Mouse (Mus musculus): ENCODE results near the gene Gga2. TPM values are rescaled to one million over a fixed set of nuclear protein-coding genes. Genes with fewer than 3 reads are reported as not detected.

Gga2 gene
- 10 to 100 TPM; 17.4 to 36.3 TPM for total RNA-seq (2021)
- long read RNA-seq, experiment 1, full-length matches to known transcripts = 63 of 69 reads
- long read RNA-seq, experiment 1, partial matches to known transcripts = 1 of 69 reads
- long read RNA-seq, experiment 1, other reads (novel, unspliced or antisense) = 5 of 69 reads
- long read RNA-seq, experiment 2, full-length matches to known transcripts = 47 of 57 reads
- long read RNA-seq, experiment 2, partial matches to known transcripts = 8 of 57 reads
- long read RNA-seq, experiment 2, other reads (novel, unspliced or antisense) = 2 of 57 reads

- peak; percentile 85 to 86 for DNase-seq (ENCODE audit: low spot score in 2 of 2)
Measured at GRCm38 (mm10) chr7:122020667-122021354, at the start of gene Gga2. Gene Gga2 (minus strand): TSS chr7:122021222.

- DNase-seq (ENCODE audit: low spot score in 2 of 2) = no peak
Measured at GRCm38 (mm10) chr7:122067517-122068381, 46.7 kb upstream of the Gga2 start.

DNA sequence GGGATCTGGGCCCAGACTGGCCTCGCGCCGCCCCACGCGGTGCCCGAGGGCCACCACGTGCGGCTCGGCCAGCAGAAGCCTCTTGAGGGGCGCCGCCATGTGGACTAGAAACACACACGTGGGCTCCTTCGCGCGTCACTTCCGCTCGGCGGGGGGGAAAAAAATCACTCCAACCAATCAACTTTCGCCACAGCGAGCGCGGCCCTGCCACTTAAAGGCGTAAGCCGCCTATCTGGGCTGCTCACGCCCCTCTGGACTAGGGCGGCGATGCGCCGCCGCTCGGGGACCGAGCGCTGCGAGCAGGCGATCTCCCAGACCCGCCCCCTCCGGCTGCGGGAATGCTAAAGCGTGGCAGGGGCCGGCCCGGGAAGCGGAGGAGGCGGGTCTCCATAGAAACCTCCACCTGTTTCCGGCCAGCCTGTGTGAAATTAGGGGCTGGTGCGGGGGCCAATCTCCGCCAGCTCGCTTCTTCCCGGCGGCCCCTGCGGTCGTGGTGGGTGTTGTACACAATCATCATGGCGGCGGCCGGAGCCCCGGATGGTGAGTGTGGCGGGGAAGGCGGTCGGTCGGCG lies 46.0 kb upstream of the Gga2 start, which contains the start of the genes Ubfd1 and Ears2:
Gene Ubfd1, plus strand, starts transcription at position 231 of the 572 bp plus-strand sequence.
Gene Ears2, minus strand, starts transcription at position 319 of the 572 bp plus-strand sequence.
- DNase-seq (ENCODE audit: low spot score in 2 of 2) = peak; percentile 90 to 92

- no peak for DNase-seq (ENCODE audit: low spot score in 2 of 2)
Measured at GRCm38 (mm10) chr7:122066102-122066944, 45.3 kb upstream of the Gga2 start.

DNA sequence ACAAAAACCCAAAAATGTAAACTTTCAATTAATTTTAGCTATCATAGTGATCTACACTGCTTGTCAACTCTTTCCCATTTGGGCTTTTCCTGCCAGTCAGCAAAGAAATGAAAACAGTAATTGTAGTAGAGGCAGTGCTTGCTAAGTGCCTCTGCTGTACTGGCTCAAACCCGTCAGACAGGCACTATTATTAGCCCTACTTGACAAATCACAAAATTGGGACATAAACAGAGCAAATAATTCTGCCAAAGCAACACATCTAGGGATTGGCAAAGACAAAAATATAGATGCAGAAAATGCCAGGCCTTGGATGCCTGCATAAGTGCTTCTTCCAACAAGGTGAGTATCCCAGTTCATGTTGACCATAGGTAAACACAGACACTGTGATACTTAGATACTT lies 44.6 kb upstream of the Gga2 start:
- DNase-seq (ENCODE audit: low spot score in 2 of 2) = no peak

- no peak for DNase-seq (ENCODE audit: low spot score in 2 of 2)
Measured at GRCm38 (mm10) chr7:122056633-122057032, 35.6 kb upstream of the Gga2 start.

DNA sequence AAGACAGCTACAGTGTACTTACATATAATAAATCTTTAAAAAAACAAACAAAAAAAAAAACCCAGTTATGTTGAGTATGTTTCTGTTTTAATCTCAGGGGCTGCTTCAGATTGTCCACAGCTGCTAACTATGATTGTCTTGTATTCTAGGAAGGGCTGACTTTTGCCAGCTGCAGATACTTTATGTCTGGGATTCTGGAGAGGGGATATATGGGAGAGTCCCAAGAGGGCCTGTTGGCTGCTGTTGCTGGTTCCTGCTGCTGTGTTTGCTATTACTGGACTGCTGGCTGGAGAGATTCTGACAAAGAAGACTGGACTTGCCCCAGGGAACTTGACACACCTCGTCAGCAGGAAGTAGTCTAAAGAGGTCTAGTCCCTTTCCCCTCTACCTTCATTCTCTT lies 29.8 kb upstream of the Gga2 start:
- DNase-seq (ENCODE audit: low spot score in 2 of 2) = no peak

DNA sequence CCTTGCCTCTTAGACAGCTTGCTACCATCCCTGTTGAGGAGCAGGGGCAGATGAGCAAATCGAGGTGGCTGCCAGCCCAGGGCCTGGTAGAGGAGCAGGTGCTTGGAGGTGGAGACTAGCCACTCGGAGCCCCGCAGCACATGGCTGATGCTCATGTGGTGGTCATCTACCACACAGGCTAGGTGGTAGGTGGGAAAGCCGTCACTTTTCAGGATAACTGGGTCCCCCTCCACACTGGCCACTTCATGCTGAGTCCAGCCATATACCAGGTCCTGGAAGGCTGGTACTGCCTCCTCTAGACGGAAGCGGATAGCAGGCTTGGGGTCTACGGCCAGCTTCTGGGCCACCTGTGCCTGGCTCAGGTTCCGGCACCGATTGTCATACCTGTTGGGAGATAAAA lies 27.2 kb upstream of the Gga2 start:
- no peak for DNase-seq (ENCODE audit: low spot score in 2 of 2)

DNA sequence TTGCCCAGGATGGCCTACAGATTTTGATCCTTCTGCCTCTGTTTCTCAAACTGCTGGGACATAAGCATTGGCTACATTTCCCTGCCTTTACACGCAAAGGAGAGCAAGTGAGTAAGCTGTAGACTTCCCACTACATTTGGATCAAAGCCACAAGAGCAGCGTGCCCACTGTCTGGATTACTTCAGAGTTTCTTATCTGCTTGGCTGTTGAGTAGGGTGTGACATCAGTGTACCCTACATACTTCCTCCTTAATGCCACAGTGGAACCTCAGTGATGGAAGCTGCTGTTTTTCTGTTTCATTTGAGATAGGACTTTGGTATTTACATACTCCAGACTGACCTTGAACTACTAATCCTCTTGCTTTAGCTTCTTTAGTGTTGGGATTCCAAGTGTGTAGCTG lies 25.8 kb upstream of the Gga2 start:
- DNase-seq (ENCODE audit: low spot score in 2 of 2) = no peak

DNA sequence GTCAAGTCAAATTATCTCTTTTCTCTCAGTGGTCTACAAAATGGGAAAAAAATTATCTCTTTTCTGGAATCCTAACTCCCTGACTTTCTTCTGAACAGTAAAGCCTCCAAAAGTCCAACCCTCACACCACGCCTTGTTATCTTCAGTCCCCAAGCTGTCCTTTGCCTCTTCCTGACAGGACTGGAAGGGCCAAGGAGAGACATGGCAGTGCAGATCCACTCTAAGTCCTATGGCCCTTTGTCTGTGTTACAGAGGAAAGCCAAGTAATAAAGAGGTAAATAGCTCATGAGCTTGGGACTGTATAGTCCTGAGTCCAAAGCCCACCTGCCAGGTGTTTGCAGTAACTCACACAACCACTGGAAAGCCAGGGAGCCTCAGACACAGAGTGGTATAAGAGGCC lies 24.7 kb upstream of the Gga2 start:
- DNase-seq (ENCODE audit: low spot score in 2 of 2) = no peak

DNA sequence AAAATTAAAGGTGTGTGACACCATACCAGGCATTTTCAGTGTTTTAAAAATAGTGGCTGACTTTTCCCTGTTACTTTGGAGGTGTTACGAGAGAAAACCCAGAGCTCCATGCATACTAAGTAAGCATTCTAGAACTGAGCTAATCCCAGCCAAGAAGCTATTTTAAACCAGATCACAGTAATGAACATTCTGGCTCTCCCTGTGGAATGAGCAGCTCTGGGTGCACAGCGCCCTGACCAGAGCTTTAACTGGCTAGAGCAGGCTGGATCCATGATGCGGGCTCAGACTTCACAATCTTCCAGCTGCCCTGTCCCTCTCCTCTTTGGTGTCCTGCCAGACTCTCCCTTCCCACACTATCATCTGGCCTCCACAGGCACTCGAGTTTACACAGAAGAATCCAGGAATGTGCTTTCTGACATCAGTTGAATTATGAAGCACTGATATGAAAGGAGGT lies 24.2 kb upstream of the Gga2 start:
- no peak for DNase-seq (ENCODE audit: low spot score in 2 of 2)

GRCm38 (mm10) chr7:122044106-122044505 lies 23.1 kb upstream of the Gga2 start:
- no peak for DNase-seq (ENCODE audit: low spot score in 2 of 2)

DNA sequence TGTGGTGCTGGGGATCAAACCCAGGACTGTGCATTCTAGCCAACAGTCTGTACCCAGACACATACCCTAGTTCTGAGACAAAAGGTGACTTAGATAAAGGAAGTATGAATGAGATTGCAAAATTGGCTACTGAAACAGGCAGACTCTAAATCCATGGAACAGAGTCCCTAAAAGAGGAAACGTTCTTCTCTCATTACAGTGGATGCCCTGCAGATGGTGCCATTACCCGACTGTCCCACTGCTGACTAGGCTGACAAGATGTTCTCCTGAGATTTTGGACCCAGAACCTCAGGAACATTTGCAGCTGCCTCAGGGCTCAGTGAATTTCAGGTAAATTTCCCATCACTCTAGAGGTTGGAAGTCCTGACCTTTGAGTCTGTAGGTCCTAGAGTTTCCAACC lies 13.3 kb upstream of the Gga2 start:
- no peak for DNase-seq (ENCODE audit: low spot score in 2 of 2)

GRCm38 (mm10) chr7:122033371-122033770 lies 12.3 kb upstream of the Gga2 start:
- no peak for DNase-seq (ENCODE audit: low spot score in 2 of 2)

- DNase-seq (ENCODE audit: low spot score in 2 of 2) = no peak
Measured at GRCm38 (mm10) chr7:122022131-122022530, 1.1 kb upstream of the Gga2 start.

DNA sequence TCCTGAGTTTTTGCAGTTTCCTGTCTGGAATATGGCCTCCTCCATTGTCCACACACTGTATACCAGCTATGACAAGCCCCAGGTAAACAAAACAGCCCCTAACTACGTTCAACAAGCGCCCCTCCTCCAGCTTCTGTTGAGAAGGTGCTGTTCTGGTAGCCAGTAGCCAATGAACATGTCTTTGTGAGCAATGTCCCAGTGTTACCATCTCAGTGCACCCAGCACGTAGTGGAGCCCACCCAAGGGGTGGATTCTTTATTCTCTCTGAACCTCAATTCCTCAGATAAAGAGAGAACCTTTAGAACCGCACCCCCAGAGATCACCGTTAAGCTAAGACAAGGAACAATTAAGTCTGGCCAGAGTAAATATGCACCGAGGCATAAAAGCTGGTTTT lies 752 bp downstream of the Gga2 start:
- DNase-seq (ENCODE audit: low spot score in 2 of 2) = no peak

GRCm38 (mm10) chr7:122018978-122019377 lies 2.0 kb downstream of the Gga2 start:
- DNase-seq (ENCODE audit: low spot score in 2 of 2) = no peak

DNA sequence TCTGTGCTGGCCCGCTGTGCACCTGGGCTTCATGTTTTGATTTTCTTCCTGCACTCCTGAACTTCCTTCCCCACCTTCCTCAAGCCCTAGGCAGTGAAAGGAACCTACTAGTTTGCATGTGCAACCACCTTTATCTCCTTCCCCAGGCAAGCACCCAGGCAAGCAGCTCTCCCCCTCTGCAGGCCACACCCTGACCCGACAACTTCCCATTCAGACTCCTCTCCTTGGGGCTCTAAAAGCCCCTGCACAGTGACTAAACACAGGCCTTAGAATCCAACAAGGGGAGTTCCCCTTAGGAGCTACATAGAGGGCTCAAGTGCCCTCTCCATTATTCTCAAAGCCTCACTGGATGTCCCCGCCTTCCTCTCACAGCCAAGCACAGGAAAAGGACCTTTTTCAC lies 2.8 kb downstream of the Gga2 start:
- DNase-seq (ENCODE audit: low spot score in 2 of 2) = no peak

DNA sequence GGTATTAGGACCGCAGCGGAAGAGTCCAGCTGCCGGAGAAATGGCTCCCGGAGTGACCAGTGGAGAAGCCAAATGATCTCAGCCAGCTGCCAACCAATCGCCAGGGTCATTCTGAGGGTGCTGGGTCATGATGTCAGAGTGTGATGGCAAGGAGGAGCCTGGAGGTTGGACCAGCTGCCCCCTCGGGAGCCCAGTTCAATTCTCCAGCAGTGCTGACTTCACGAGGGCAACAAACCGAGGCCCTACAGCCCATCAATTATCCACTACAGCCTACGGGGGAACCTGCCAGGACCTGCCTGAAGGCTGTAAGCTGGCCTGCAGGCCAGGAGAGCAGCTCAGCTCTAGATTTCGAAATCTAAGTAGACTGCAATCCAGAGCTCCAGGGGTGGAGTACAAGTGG lies 5.3 kb downstream of the Gga2 start:
- peak in 1 of 2 experiments; percentile 6 for DNase-seq (ENCODE audit: low spot score in 2 of 2)

DNA sequence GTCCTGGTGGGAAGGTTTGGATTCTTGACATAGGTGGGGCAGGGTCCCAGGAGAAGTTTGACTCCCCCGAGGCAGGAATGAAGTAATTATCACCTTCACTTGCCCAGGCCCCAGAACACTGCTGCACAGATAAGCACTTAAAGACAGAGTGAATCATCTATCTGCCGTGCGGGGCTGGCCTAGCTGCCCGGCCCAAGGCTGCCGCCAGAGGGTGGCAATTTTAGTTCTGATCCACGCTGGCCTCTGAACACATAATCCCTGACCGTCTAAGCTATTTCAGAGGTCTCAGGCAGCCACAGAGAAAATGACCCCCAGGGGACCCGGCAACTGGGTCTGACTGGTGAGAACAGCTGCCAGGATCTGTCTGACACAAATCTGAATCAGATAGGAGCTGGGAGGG lies 5.9 kb downstream of the Gga2 start:
- peak; percentile 35 to 42 for DNase-seq (ENCODE audit: low spot score in 2 of 2)
